Mouse (Mus musculus) adrenal gland, postnatal 10 days (tissue): ENCODE data around the gene Gopc. TPM values are rescaled to one million over a fixed set of nuclear protein-coding genes. Genes with fewer than 3 reads are reported as not detected.
"Not testable (repeated sequence)": the region's sequence is repeated elsewhere in the genome, so short reads cannot be mapped to it uniquely, and the experiment has no call there.

ENCODE experiments used
- DNase-seq: peaks from one replicate; pipeline ENCODE4 v3.0.0; 2021; ENCODE audit warnings: mixed read lengths
- total RNA-seq, 2 experiments: library from RNA; stranded (reverse); gene quantifications; 2 replicates each; pipeline ENCODE4 v1.2.3; 2021

The Gopc gene
- total RNA-seq, 2 experiments from 2014 or later: 22.8 to 23.5 TPM

DNA sequence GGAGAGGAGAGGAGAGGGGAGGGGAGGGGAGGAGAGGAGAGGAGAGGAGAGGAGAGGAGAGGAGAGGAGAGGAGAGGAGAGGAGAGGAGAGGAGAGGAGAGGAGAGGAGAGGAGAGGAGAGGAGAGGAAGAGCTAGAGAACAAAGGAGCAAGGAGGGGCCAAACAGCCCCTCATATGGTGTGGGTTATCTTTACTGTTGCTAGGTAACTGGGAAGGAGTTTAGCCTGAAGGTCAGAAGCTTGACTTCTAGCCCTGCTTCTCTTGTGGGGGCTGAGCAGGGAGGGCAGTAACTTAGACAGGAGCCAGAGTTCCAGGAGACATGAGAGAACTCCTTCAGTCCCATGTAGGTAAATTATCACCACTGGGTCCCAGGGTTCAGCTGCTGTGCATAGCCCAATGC lies 83.4 kb downstream of the Gopc start:
- DNase-seq: not testable (repeated sequence)

DNA sequence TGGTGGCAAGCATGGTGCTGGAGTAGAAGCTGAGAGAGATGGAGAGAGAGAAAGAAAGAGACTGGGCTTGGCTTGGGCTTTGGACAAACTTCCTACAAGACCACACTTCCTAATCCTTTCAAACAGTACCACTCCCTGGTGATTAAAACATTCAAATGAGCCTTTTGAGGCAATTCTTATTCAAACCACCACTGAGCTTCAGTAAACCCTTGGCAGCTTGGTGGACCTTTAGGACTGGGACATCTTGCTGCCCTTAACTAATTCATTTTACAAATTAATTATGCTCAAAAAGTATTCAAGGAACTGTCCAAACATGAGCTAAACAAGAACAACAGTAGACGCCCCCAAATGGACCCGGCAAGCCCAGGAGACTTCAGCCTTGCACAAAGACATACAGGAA lies 86.0 kb downstream of the Gopc start:
- DNase-seq: no peak

DNA sequence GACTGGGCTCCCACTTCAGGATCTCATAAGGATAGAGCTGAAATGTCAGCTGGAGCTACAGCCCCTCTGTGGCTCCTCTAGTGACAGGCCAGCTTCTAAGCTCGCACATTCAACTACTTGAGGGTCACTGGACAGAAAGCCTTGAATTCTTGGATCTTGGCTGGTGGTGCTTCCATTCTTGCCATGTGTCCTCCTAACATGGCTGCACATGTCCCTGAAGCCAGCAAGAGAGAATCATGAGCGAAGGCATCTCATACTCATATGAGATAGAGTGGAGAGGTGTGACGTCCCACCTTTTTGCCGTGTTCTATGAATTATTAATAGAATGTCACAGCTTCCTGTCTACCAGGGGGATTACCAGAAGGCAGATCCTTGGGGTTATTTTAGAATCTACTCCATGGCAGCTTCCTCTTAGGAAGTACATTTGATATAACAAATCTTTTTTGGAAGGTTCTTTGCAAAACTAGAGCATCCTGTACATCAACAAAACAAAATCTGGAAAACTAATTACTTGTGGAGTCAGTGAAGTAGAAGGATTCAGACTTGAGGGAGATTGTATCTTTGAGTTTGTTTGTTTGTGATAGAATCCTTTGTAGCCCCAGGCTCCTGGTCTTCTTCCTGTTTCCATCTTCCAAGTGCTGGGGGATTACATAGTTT lies 87.9 kb downstream of the Gopc start:
- DNase-seq: no peak

DNA sequence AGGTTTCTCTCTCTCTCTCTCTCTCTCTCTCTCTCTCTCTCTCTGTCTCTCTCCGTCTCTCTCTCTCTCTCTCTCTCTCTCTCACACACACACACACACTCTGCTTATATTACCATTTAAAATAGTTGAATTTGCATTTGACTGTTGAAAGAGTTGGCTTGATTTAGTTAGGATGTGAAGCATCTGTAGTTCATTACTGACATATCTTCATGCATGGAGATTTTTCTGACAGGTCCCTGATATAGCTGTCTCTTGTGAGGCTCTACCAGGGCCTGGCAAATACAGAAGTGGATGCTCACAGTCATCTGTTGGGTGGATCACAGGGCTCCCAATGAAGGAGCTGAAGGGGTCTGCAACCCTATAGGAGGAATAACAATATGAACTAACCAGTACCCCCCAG lies 89.5 kb downstream of the Gopc start:
- not testable (repeated sequence) for DNase-seq

DNA sequence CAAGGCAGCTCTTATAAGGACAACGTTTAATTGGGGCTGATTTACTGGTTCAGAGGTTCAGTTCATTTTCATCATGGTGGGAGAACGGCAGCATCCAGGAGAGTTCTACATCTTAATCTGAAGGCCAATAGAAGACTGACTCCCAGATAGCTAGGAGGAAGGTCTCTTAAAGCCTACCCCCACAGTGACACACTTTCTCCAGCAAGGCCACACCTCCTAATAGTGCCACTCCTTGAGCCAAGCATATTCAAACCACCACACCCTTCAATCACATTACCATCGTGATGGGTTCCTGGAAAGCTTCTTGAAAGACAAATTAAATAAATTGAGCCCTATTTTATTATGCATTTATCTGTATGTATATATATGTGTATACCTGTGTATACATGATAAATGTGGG lies 92.7 kb downstream of the Gopc start:
- DNase-seq: no peak

DNA sequence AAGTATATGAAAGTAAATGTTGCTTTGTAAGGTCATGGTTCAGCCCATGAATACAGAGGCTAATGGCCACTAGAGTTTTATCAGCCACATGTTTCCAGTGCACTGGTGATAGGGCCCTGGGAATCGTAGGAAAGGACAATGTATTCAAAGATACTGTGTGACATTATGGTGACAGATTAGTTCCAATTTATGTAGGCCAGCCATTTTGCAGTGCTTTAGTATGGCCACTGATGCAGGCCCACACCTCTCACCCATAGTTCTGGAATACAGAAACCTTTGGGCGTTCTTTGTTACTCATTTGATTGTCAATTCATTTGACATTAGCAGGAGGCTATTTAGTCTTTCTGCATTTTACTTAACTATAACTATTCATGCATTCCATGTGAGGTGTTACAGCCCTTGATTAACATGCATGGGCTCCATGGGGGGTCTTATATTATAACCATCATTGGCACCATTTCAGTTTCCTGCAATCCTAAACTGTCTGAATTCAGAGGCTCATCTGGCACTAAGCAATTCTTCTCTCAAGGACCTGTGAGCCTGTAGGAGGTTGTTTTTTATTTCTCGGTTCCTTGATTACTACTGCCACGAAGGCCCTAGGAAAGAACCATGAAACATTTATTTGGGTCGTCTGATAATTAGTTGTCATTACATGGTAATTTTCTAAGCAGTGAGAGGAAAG lies 93.9 kb downstream of the Gopc start:
- DNase-seq: no peak

Other genes starting within 250 kb of the Gopc start
- under 1 TPM in 1 of 2 experiments, not detected in 1; 0.09 TPM for gene Ros1, start 186.9 kb downstream of the Gopc start, total RNA-seq
- gene Dcbld1, start 148.5 kb downstream of the Gopc start, total RNA-seq: 1 to 10 TPM; 6.8 to 7.0 TPM
- not detected for gene Gm26741, start 23.4 kb downstream of the Gopc start, total RNA-seq
- under 1 TPM; 0.18 to 0.30 TPM for gene Nepn, start 6.8 kb upstream of the Gopc start, total RNA-seq
- gene Nus1, start 35.4 kb upstream of the Gopc start, total RNA-seq: 10 to 100 TPM; 40.8 to 44.2 TPM